Mouse (Mus musculus) small intestine, adult 2 months (tissue): Measurements from ENCODE around the gene Cbx4. TPM values are rescaled to one million over a fixed set of nuclear protein-coding genes. Genes with fewer than 3 reads are reported as not detected.

Experiments used
- H3K27ac ChIP-seq: fragments of 200-500 bp; 2 replicates; pipeline ENCODE4 v1.5.1; 2012; ENCODE audit warnings: low read depth, low read length, control low read depth, inconsistent platforms; ENCODE audit not compliant: insufficient read depth
- H3K27me3 ChIP-seq: fragments of 200-500 bp; 2 replicates; pipeline ENCODE4 v1.6.1; 2012; ENCODE audit warnings: mild to moderate bottlenecking, moderate library complexity, low read length, inconsistent platforms; ENCODE audit not compliant: control insufficient read depth, insufficient read depth
- H3K36me3 ChIP-seq: fragments of 200-500 bp; 2 replicates; pipeline ENCODE4 v1.6.1; 2012; ENCODE audit warnings: mild to moderate bottlenecking, low read length, control low read depth, inconsistent platforms; ENCODE audit not compliant: control insufficient read depth, insufficient read depth
- H3K4me1 ChIP-seq: fragments of 200-500 bp; 2 replicates; pipeline ENCODE4 v1.6.1; 2012; ENCODE audit warnings: low read length, inconsistent platforms, mixed read lengths; ENCODE audit not compliant: control insufficient read depth, insufficient read depth, insufficient read length
- H3K4me3 ChIP-seq: fragments of 200-500 bp; 2 replicates; pipeline ENCODE4 v1.5.1; 2012; ENCODE audit warnings: low read depth, mild to moderate bottlenecking, control low read depth, inconsistent platforms, low read length, moderate library complexity
- CTCF ChIP-seq: fragments of 200-500 bp; IDR thresholded peaks from 2 replicates; pipeline ENCODE4 v1.5.1; 2012; ENCODE audit warnings: low read depth, mild to moderate bottlenecking, control low read depth, inconsistent platforms, low read length, moderate library complexity, mixed read lengths; ENCODE audit not compliant: insufficient replicate concordance, insufficient read length; ENCODE audit errors: extremely low read depth
- POLR2A ChIP-seq: fragments of 200-500 bp; IDR thresholded peaks from 2 replicates; pipeline ENCODE4 v1.6.1; 2012; ENCODE audit warnings: low read depth, mild to moderate bottlenecking, control low read depth, inconsistent platforms, low read length, moderate library complexity
- WGBS: fragments of 180-500 bp; shearing (Covaris S2); methylation state at CpG from one replicate; pipeline ENCODE4 v1.1.7; 2018; 5-methylcytosine and 5-hydroxymethylcytosine counted together
- polyA plus RNA-seq: library from polyadenylated mRNA; depleted of rRNA; stranded (reverse); fragments of >200 nt; gene quantifications from 2 replicates; pipeline ENCODE4 v1.2.3, GENCODE M21; 2012

Gene Cbx4
- polyA plus RNA-seq, 1 experiment = 7.6 TPM

- TF ChIP-seq CTCF (no peak), POLR2A (no peak)
- H3K4me1 ChIP-seq = peaks cover 49% of the 10 kb centered on the region
- no peak overlapping the region for H3K27ac ChIP-seq
- peak overlapping the region; percentile 35 for H3K4me3 ChIP-seq
- H3K27me3 ChIP-seq = peaks cover 69% of the 10 kb centered on the region
- WGBS = 3% methylated on average over 39 of the region's 39 CpGs
- H3K36me3 ChIP-seq = no peaks in the 10 kb centered on the region
Observed at GRCm38 (mm10) chr11:119046601-119047245, 39.3 kb downstream of the Cbx4 start.

- H3K27ac ChIP-seq = peak overlapping the region; percentile 59
- 5% methylated on average over 41 of the region's 41 CpGs for WGBS
- peaks cover 49% of the 10 kb centered on the region for H3K4me1 ChIP-seq
- H3K4me3 ChIP-seq = peak overlapping the region; percentile 33
- peaks cover 71% of the 10 kb centered on the region for H3K27me3 ChIP-seq
- peak; percentile 30; the same call in 1 of the 2 replicates for TF ChIP-seq CTCF
- TF ChIP-seq POLR2A = no peak
- H3K36me3 ChIP-seq = no peaks in the 10 kb centered on the region
Observed at GRCm38 (mm10) chr11:119044551-119045337, 41.3 kb downstream of the Cbx4 start.

GRCm38 (mm10) chr11:119043761-119044550 is 42.1 kb downstream of the Cbx4 start:
- peaks cover 71% of the 10 kb centered on the region for H3K27me3 ChIP-seq
- H3K4me1 ChIP-seq = peaks cover 49% of the 10 kb centered on the region
- no peak for TF ChIP-seq POLR2A
- TF ChIP-seq CTCF = peak; percentile 50; the same call in 1 of the 2 replicates
- WGBS = 15% methylated on average over 10 of the region's 10 CpGs
- no peak overlapping the region for H3K27ac ChIP-seq
- H3K36me3 ChIP-seq = peaks cover 3% of the 10 kb centered on the region; the same call in 1 of the 2 replicates
- H3K4me3 ChIP-seq = no peak overlapping the region

DNA sequence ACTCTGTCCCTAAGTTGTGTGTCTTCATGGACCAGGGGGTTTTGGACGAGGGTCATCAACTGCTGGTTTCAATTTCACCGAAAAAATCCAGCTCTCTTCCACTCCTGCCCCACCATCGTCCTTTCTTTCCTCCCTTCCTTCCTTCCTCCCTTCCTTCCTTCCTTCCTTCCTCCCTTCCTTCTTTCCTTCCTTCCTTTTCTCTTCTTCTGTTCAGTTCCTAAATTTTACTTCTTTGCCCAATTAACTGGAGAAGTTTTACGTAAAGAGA is 42.8 kb downstream of the Cbx4 start:
- WGBS = 17% methylated on average over 4 of the region's 4 CpGs
- Histone ChIP-seq H3K36me3 (peaks cover 7% of the 10 kb centered on the region; the same call in 1 of the 2 replicates), H3K4me3 (no peak overlapping the region), H3K27ac (no peak overlapping the region), H3K27me3 (peaks cover 65% of the 10 kb centered on the region), H3K4me1 (peaks cover 52% of the 10 kb centered on the region)
- TF ChIP-seq POLR2A (no peak), CTCF (no peak)

DNA sequence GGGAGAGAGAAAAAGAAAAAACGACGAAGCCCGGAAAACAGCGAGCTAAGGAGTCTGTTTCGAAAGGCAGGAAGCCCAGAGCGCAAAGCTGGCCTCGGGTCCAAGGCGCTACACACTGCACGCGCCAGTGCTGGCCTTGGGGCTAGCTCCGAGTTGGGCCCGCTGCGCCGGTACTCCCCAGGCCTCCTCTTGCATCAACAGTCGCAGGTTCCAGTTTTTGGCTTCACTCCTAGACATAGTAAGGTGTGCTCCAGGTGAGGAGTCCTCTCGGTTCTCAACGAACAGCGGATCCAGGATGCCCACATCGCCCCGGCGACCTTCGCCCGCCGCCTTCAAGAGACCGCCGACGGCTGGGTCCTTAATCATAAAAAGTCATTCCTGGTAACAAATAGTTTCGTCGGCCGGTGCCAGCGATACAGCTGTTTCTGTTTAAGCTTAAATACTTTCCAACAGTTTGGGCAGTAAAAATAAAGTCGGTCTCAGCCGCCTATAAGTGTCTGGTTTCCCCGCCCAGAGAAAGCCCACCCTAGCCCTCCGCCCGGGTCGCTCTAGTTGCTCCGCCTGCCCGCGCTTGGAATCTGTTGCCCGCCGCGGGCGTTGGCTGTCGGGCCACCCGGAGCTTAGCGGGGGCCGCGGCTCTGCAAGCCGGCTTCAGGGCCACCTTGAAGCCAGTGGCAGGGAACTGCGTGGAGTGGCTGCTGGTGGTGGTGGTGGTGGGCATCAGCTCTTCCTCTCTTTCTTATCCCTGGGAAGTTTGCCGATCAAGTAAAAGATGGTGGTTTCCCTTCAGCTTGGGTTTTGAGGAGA is 43.4 kb downstream of the Cbx4 start:
- TF ChIP-seq CTCF (no peak), POLR2A (no peak)
- Histone ChIP-seq H3K36me3 (peaks cover 7% of the 10 kb centered on the region; the same call in 1 of the 2 replicates), H3K27me3 (peaks cover 62% of the 10 kb centered on the region), H3K4me3 (peak overlapping the region; percentile 25), H3K4me1 (peaks cover 49% of the 10 kb centered on the region), H3K27ac (no peak overlapping the region)
- 3% methylated on average over 52 of the region's 52 CpGs for WGBS

DNA sequence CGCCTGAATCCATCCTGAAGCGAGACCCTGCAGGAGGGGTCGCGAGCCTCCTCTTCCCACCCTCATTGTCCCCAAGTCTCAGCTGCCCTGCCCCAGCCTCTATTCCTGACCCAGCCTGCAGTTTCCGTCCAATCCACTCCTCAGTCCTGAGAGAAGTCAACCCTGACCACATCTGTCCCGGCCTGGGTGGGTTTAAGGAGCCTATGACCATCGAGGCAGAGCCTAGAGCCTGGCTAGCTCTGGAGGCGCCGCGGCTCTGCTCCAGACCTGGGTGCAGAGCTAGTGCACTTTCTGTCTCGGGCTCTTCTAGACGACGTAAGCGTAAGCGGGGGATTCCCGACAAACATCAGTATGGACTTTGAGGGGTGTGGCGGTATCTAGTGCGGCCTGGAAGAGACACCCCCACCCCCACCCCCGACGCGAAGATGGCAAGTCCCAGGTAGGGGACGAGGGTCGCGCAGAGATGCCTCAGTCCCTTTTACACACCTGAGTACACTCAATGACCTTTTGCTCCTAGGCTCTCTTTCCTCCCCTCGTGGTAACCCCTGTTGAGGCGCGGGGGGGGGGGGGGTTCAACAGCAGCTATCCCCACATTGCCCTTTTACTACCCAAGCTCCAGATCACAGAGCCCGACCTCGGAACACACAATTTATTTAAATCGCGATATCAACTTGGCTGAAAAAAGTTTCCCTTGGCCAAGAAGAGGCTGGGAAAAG is 44.1 kb downstream of the Cbx4 start:
- no peak for TF ChIP-seq CTCF
- no peak for TF ChIP-seq POLR2A
- H3K4me1 ChIP-seq = peaks cover 48% of the 10 kb centered on the region
- peaks cover 7% of the 10 kb centered on the region; the same call in 1 of the 2 replicates for H3K36me3 ChIP-seq
- peak overlapping the region; percentile 79 for H3K4me3 ChIP-seq
- H3K27me3 ChIP-seq = peaks cover 61% of the 10 kb centered on the region
- no peak overlapping the region for H3K27ac ChIP-seq
- WGBS = 1% methylated on average over 31 of the region's 31 CpGs
